Mouse (Mus musculus) embryonic facial prominence, embryonic 11.5 days (tissue): ENCODE data around the gene Osbpl3. TPM values are rescaled to one million over a fixed set of nuclear protein-coding genes. Genes with fewer than 3 reads are reported as not detected.

ENCODE experiments used
- ATAC-seq: fragments of 200-750 bp; cut with Nextera tagmentation; replicated peaks from 2 replicates; pipeline ENCODE4 v1.8.0; 2017; ENCODE audit warnings: low read depth; ENCODE audit not compliant: insufficient number of reproducible peaks, low FRiP score, low TSS enrichment
- DNase-seq: peaks from one replicate; pipeline ENCODE4 v3.0.0-alpha.2; 2015; ENCODE audit warnings: low spot score
- H3K27ac ChIP-seq: fragments of 300-500 bp; sonication (generic); replicated peaks from 2 replicates; pipeline ENCODE4 v1.5.1; 2014; ENCODE audit warnings: mild to moderate bottlenecking, low read depth, low read length, control low read depth
- H3K27me3 ChIP-seq: fragments of 300-500 bp; sonication (generic); 2 replicates; pipeline ENCODE4 v1.6.1; 2014; ENCODE audit warnings: mild to moderate bottlenecking, low read length, moderate library complexity, mixed read lengths; ENCODE audit not compliant: control insufficient read depth, insufficient read depth
- H3K36me3 ChIP-seq: fragments of 300-500 bp; sonication (generic); replicated peaks from 2 replicates; pipeline ENCODE4 v1.6.1; 2014; ENCODE audit warnings: low read depth, mild to moderate bottlenecking, low read length, moderate library complexity, mixed read lengths; ENCODE audit not compliant: control insufficient read depth, insufficient read depth
- H3K4me1 ChIP-seq: fragments of 300-500 bp; sonication (generic); 2 replicates; pipeline ENCODE4 v1.6.1; 2014; ENCODE audit warnings: low read length, mixed read lengths; ENCODE audit not compliant: control insufficient read depth, insufficient read depth
- H3K4me2 ChIP-seq: fragments of 300-500 bp; sonication (generic); 2 replicates; pipeline ENCODE4 v1.6.1; 2014; ENCODE audit warnings: low read depth, mild to moderate bottlenecking, control low read depth, low read length, moderate library complexity
- H3K4me3 ChIP-seq: fragments of 300-500 bp; sonication (generic); 2 replicates; pipeline ENCODE4 v1.5.1; 2014; ENCODE audit warnings: low read depth, low read length, control low read depth
- H3K9ac ChIP-seq: fragments of 300-500 bp; sonication (generic); replicated peaks from 2 replicates; pipeline ENCODE4 v1.6.1; 2014; ENCODE audit warnings: mild to moderate bottlenecking, control low read depth, low read length
- H3K9me3 ChIP-seq: fragments of 300-500 bp; sonication (generic); replicated peaks from 2 replicates; pipeline ENCODE4 v1.6.1; 2016; ENCODE audit warnings: mild to moderate bottlenecking, low read length, inconsistent platforms, mixed read lengths; ENCODE audit not compliant: control insufficient read depth
- WGBS: fragments of 180-500 bp; shearing (Covaris S2); extraction: QIAGEN DNeasy Blood & Tissue Kit; methylation state at CpG from one replicate; pipeline ENCODE4 v1.1.7; 2014; 5-methylcytosine and 5-hydroxymethylcytosine counted together
- polyA plus RNA-seq: library from polyadenylated mRNA; unstranded; fragments of >200 nt; fragmentation: Nextera tagmentation; extraction: Ambion mirVana; gene quantifications from 2 replicates; pipeline ENCODE4 v1.2.1, GENCODE M21; 2014

Gene Osbpl3
- polyA plus RNA-seq, 1 experiment from 2014 or later: 9.0 TPM

DNA sequence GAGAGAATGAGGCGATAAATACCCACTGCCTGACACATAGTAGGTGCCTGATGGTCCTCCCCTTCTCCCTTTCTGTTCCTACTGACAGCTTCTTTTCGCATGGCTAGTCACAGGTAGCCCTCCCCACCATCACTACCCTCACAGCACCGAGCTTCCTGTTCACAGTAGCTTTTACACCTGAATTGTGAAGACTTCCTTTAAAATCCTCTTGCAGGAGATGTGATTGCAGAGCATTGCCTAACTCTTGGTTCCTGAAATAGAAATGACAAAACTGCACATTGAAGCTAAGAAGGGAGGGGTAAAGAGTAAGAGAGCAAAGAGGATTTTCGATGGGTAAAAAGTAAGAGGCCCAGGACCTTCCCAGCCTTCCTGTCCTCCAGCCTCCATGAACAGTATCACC is 211.0 kb downstream of the Osbpl3 start:
- Histone ChIP-seq H3K4me1 (no peaks in the 10 kb centered on the region), H3K27ac (no peak overlapping the region), H3K27me3 (no peaks in the 10 kb centered on the region), H3K36me3 (no peaks in the 10 kb centered on the region), H3K4me3 (no peak overlapping the region), H3K9ac (no peak overlapping the region), H3K9me3 (no peaks in the 10 kb centered on the region), H3K4me2 (no peak overlapping the region)
- 84% methylated on average over 4 of the region's 4 CpGs for WGBS
- ATAC-seq (no peak), DNase-seq (no peak)

DNA sequence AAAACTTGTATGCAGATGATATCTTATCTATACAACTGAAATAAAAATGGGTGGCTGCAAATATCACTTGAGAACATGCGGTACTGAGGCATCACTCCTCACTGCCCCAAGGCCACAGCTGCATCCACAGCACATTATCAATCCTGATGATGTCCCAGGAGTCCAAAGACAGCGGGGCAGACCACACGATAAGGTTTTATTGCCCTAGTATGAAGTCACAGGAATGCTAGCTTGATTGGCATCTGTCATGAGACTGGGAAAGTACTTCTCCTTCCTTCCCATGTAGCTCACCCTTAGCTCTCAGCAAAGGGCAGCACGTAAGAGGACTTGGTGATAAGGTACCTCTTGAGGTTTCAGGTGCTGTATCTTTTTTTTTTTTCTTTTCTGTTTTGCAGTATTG is 211.9 kb downstream of the Osbpl3 start:
- Histone ChIP-seq H3K4me2 (no peak overlapping the region), H3K36me3 (no peaks in the 10 kb centered on the region), H3K27me3 (no peaks in the 10 kb centered on the region), H3K9me3 (no peaks in the 10 kb centered on the region), H3K27ac (no peak overlapping the region), H3K4me3 (no peak overlapping the region), H3K9ac (no peak overlapping the region), H3K4me1 (no peaks in the 10 kb centered on the region)
- 84% methylated on average over 4 of the region's 4 CpGs for WGBS
- DNase-seq (no peak), ATAC-seq (no peak)

Other genes with a start within 250 kb of the Osbpl3 start
- 41.9 and 42.1 TPM in 2 replicates for gene Gsdme, start 192.3 kb downstream of the Osbpl3 start, polyA plus RNA-seq
- gene Cycs, start 110.3 kb upstream of the Osbpl3 start, polyA plus RNA-seq: 74.2 and 85.2 TPM in 2 replicates
- gene 4921507P07Rik, start 140.4 kb upstream of the Osbpl3 start, polyA plus RNA-seq: 0.71 and 0.87 TPM in 2 replicates
- gene Npvf, start 198.2 kb upstream of the Osbpl3 start, polyA plus RNA-seq: not detected in 2 replicates